Comparison of ENCODE assay signal across 8 mouse cellular contexts in genomic region chr12:14315780-14316179, GRCm38 (mm10).
A peak's percentile ranks its signal among the peaks of the same experiment; 100 is the strongest.
DNase-seq lines count a peak whose midpoint lies in the region; ATAC-seq lines count a peak whose summit lies in the region.

No protein-coding gene starts in this region.

- no peak for ATAC-seq in intestine, embryonic 15.5 days
- no peak for ATAC-seq in megakaryocyte progenitor cell, adult 5-6 weeks (replicated peaks; ENCODE audit: poor library complexity)

- H3K9ac ChIP-seq in intestine, embryonic 15.5 days, result no peak overlapping the region

- H3K4me3 ChIP-seq in intestine, embryonic 15.5 days (replicated peaks), result no peak overlapping the region

- no peaks in the 10 kb centered on the region for H3K9me3 ChIP-seq in intestine, embryonic 15.5 days

- DNase-seq in kidney, adult 18-20 months, result peak; percentile 16
- DNase-seq in kidney, adult 11 months, result no peak
- peak; percentile 76 for DNase-seq in adrenal gland, adult 2 months
- DNase-seq in cerebellum, postnatal 14 days, result peak; percentile 82 to 93
- DNase-seq in kidney, postnatal 4 days, result peak; percentile 8 to 28
- DNase-seq in right cerebral cortex, postnatal 36 days (ENCODE audit: low spot score in 2 of 2), result peak; percentile 7 to 42

- H3K4me1 ChIP-seq in intestine, embryonic 15.5 days (replicated peaks), result no peaks in the 10 kb centered on the region

- no peak overlapping the region for H3K27ac ChIP-seq in intestine, embryonic 15.5 days

- H3K4me2 ChIP-seq in intestine, embryonic 15.5 days (replicated peaks), result no peak overlapping the region

- H3K27me3 ChIP-seq in intestine, embryonic 15.5 days (replicated peaks), result no peaks in the 10 kb centered on the region

- H3K36me3 ChIP-seq in intestine, embryonic 15.5 days, result no peaks in the 10 kb centered on the region

- WGBS in intestine, embryonic 15.5 days, result 50% methylated on average over 5 of the region's 5 CpGs
